Mouse (Mus musculus) spleen, adult 2 months (tissue): ENCODE data around the gene Cntn4.

Experiments
- CTCF ChIP-seq: fragments of 200-500 bp; IDR thresholded peaks from 2 replicates; pipeline ENCODE4 v1.5.1; 2011; ENCODE audit warnings: mild to moderate bottlenecking, inconsistent platforms; ENCODE audit not compliant: insufficient read depth, insufficient read length, insufficient replicate concordance; ENCODE audit errors: extremely low read depth
- POLR2A ChIP-seq: fragments of 200-500 bp; IDR thresholded peaks from 2 replicates; pipeline ENCODE4 v1.6.1; 2011; ENCODE audit warnings: low read depth, low read length, inconsistent platforms

DNA sequence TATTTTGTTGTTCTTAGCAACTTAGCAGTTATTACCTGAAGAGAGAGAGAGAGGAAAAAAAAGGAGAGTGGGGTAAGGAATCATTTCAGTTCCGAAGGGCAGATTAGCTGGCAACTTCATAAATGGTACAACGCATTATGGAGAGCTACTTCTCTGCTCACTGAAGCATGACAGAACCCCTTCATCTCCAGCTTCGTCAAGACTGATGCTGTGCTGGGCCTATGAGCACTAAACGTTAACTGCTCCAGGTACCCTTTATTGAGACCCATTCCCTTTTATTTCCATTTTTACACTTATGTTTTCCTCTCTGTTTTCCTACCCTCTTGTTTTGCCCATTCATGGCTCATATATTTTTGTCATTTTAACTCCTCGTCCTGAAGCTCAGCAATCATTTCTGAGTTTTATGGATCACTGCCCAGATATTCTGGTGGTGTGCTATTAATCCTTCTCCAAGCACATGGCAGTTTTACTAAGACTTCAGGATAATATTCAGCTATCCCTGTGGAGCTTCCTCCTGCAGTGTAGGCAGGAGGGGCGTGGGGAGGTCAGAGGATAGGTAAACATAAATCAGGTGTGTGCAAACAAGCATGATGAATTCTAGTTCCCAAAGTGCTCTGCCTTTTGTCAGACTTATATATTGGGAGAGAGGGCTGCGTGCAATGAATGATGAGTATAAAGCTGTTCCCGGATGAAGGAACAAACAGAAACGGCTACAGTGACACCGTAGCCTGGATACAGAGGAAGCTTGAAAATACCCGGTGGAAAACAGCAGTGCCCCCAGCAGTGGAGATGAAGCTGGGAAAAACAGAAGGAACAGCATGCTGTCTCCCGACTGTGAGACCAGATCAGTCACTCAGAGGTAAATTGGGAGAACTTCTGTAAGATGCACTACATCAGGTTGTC is 559.8 kb downstream of the Cntn4 start:
- TF ChIP-seq CTCF (no peak), POLR2A (no peak)
